Mouse (Mus musculus): Measurements from ENCODE around the gene Ncoa4.

DNA sequence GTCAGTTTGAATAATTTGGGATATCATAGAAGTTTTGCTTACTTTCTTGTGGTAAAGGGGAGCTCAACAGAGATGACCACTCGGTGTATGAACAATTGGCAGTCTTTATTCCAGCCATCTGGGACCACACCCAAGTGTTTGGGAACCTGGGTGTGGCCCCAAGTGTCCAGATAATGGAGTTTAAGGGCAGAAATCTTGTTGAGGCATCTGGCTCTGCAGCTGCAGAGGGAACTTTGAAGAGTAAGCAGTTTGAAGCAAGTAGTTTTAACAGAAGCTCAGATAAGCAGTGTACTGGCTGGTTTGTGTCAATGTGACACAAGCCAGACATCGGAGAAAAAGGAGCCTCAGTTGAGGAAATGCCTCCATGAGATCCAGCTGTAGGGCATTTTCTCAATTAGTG is 25.4 kb upstream of the Ncoa4 start:
- TF ChIP-seq CTCF (IDR thresholded peaks at IDR 0.05; ENCODE audit: low read depth, low read length), result no peak
- no peak for TF ChIP-seq POLR2A (IDR thresholded peaks at IDR 0.05; ENCODE audit: extremely low read depth, insufficient read depth, low read length)

Measured in liver, adult 2 months (tissue).